Mouse (Mus musculus) embryonic facial prominence, embryonic 13.5 days (tissue): Measurements from ENCODE around the gene Cog5. TPM values are rescaled to one million over a fixed set of nuclear protein-coding genes. Genes with fewer than 3 reads are reported as not detected.

Source experiments
- ATAC-seq: fragments of 200-750 bp; cut with Nextera tagmentation; 2 replicates; pipeline ENCODE4 v1.8.0; 2017; ENCODE audit warnings: low read depth; ENCODE audit not compliant: insufficient number of reproducible peaks, insufficient read depth, low FRiP score, low TSS enrichment
- H3K27ac ChIP-seq: fragments of 300-500 bp; sonication (generic); 2 replicates; pipeline ENCODE4 v1.5.1; 2015; ENCODE audit warnings: moderate library complexity, mild to moderate bottlenecking, inconsistent platforms
- H3K27me3 ChIP-seq: fragments of 300-500 bp; sonication (generic); 2 replicates; pipeline ENCODE4 v1.6.1; 2015; ENCODE audit warnings: mild to moderate bottlenecking, inconsistent platforms
- H3K36me3 ChIP-seq: fragments of 300-500 bp; sonication (generic); 2 replicates; pipeline ENCODE4 v1.6.1; 2015; ENCODE audit warnings: mild to moderate bottlenecking, inconsistent platforms
- H3K4me1 ChIP-seq: fragments of 300-500 bp; sonication (generic); 2 replicates; pipeline ENCODE4 v1.6.1; 2015; ENCODE audit warnings: inconsistent platforms
- H3K4me2 ChIP-seq: fragments of 300-500 bp; sonication (generic); 2 replicates; pipeline ENCODE4 v1.6.1; 2015; ENCODE audit warnings: moderate library complexity, mild to moderate bottlenecking, inconsistent platforms
- H3K4me3 ChIP-seq: fragments of 300-500 bp; sonication (generic); 2 replicates; pipeline ENCODE4 v1.5.1; 2015; ENCODE audit warnings: mild to moderate bottlenecking, inconsistent platforms
- H3K9ac ChIP-seq: fragments of 300-500 bp; sonication (generic); 2 replicates; pipeline ENCODE4 v1.6.1; 2015; ENCODE audit warnings: mild to moderate bottlenecking, inconsistent platforms
- H3K9me3 ChIP-seq: fragments of 300-500 bp; sonication (generic); 2 replicates; pipeline ENCODE4 v1.6.1; 2016; ENCODE audit warnings: inconsistent platforms
- WGBS: fragments of 180-500 bp; shearing (Covaris S2); methylation state at CpG from one replicate; pipeline ENCODE4 v1.1.7; 2015; ENCODE audit warnings: mixed read lengths; 5-methylcytosine and 5-hydroxymethylcytosine counted together
- polyA plus RNA-seq: library from polyadenylated mRNA; unstranded; fragments of >200 nt; fragmentation: Nextera tagmentation; extraction: Ambion mirVana; gene quantifications from 2 replicates; pipeline ENCODE4 v1.2.1, GENCODE M21; 2015

The Cog5 gene
- polyA plus RNA-seq, 1 experiment from 2014 or later: 38.7 TPM

DNA sequence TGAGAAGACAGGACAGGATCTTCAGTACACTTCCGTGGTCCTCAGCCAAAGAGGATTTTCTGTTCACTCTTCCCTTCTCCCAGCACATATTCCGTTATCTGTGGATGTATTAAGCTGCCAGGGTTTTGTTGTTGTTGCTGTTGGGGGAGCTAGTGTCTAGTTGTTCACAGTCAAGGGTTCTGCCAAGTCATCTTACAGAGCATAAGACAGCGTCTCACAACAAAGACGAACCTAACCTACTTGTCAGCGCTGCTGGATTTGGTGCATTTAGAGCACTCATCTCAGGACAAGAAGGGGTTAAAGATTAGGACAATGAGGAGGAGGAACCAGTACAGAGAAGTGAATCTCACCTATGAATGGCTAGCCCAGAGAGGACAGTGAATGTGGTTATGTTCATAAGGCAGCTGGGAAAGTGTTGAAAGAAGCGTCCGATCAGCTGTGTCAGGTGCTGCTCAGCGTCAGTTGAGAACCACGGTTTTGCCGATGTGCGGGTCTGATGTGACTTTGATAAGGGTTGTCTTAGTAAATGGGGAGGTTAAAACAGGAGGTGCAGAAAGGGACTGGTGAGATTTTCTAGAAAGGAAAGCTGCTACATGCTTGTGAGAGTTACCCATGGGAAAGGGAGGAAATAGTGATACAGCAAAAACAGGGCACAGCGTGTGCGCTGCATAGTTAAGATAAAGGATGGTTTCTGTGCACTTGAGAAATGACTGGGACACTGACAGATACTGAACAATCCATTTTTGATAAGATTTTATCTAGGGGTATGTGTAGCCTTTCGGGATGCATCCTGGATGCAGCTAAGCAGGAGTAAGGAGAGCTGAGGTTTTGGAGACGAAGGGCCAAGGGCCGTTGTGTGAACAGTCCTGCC lies 208.2 kb downstream of the Cog5 start:
- Histone ChIP-seq H3K36me3 (no peaks in the 10 kb centered on the region), H3K4me3 (no peak overlapping the region), H3K9ac (no peak overlapping the region), H3K4me1 (no peaks in the 10 kb centered on the region), H3K4me2 (no peak overlapping the region), H3K9me3 (no peaks in the 10 kb centered on the region), H3K27ac (no peak overlapping the region), H3K27me3 (no peaks in the 10 kb centered on the region)
- 90% methylated on average over 16 of the region's 16 CpGs for WGBS
- no peak for ATAC-seq

GRCm38 (mm10) chr12:31876775-31877174 lies 222.1 kb downstream of the Cog5 start:
- H3K27ac ChIP-seq: no peak overlapping the region
- H3K9ac ChIP-seq: no peak overlapping the region
- H3K36me3 ChIP-seq: no peaks in the 10 kb centered on the region
- H3K4me3 ChIP-seq: no peak overlapping the region
- no peaks in the 10 kb centered on the region for H3K4me1 ChIP-seq
- H3K27me3 ChIP-seq: no peaks in the 10 kb centered on the region
- no peak overlapping the region for H3K4me2 ChIP-seq
- ATAC-seq: no peak
- no peaks in the 10 kb centered on the region for H3K9me3 ChIP-seq
- 88% methylated on average over 4 of the region's 4 CpGs for WGBS

DNA sequence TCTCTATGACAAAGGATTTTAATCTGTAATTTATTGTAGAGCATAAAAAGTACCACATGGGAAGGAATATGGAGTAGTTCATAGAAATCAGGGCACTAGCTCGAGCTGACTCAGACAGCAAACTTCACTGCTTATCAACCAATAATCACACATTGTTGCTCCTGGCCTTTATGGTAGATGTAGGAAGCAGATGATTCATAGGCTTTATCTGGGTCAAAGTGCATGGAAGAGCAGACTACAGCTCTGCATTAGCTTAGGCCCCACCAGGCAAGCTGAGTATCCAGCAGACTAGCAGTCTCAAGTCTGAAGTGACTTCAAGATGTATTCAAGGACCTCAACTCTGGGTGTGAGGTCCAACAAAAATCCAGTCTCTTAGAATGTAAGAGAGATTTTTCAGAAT lies 228.1 kb downstream of the Cog5 start:
- Histone ChIP-seq H3K4me1 (no peaks in the 10 kb centered on the region), H3K27ac (no peak overlapping the region), H3K36me3 (peaks cover 17% of the 10 kb centered on the region), H3K4me2 (no peak overlapping the region), H3K4me3 (no peak overlapping the region), H3K9me3 (no peaks in the 10 kb centered on the region), H3K9ac (no peak overlapping the region), H3K27me3 (no peaks in the 10 kb centered on the region)
- WGBS: 74% methylated on average over 1 of the region's 1 CpGs
- no peak for ATAC-seq

DNA sequence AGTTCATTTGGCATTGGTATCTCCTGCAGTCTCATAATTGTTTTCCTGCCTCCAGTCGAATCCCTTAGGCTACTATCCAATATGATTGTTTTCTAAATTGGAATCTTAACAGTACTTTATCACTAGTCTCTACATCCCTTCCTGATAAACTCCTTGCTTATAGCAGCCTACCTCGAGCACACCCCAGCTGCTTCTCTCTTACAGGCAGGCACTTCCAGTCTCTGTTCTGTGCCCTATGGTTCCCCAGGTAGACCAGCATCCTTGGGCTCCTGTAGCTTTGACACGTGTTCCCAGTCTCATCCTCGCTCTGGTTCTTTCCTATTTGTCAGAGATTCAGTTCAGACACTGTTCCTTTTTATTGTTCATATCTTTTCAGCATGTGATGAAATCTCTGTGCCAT lies 229.7 kb downstream of the Cog5 start:
- Histone ChIP-seq H3K36me3 (peaks cover 17% of the 10 kb centered on the region), H3K27ac (no peak overlapping the region), H3K4me3 (no peak overlapping the region), H3K9ac (no peak overlapping the region), H3K9me3 (no peaks in the 10 kb centered on the region), H3K4me2 (no peak overlapping the region), H3K4me1 (no peaks in the 10 kb centered on the region), H3K27me3 (no peaks in the 10 kb centered on the region)
- 81% methylated on average over 4 of the region's 4 CpGs for WGBS
- no peak for ATAC-seq

- H3K36me3 ChIP-seq: peaks cover 17% of the 10 kb centered on the region
- H3K27ac ChIP-seq: no peak overlapping the region
- no peak overlapping the region for H3K4me3 ChIP-seq
- 84% methylated on average over 4 of the region's 4 CpGs for WGBS
- no peaks in the 10 kb centered on the region for H3K27me3 ChIP-seq
- no peak overlapping the region for H3K9ac ChIP-seq
- H3K4me2 ChIP-seq: no peak overlapping the region
- H3K4me1 ChIP-seq: no peaks in the 10 kb centered on the region
- ATAC-seq: no peak
- no peaks in the 10 kb centered on the region for H3K9me3 ChIP-seq
Measured at GRCm38 (mm10) chr12:31885084-31885483, 230.4 kb downstream of the Cog5 start.

GRCm38 (mm10) chr12:31885844-31886606 lies 231.4 kb downstream of the Cog5 start:
- 94% methylated on average over 11 of the region's 11 CpGs for WGBS
- H3K4me3 ChIP-seq: no peak overlapping the region
- H3K9ac ChIP-seq: no peak overlapping the region
- no peak overlapping the region for H3K27ac ChIP-seq
- no peaks in the 10 kb centered on the region for H3K9me3 ChIP-seq
- H3K36me3 ChIP-seq: peaks cover 17% of the 10 kb centered on the region
- H3K4me1 ChIP-seq: no peaks in the 10 kb centered on the region
- H3K4me2 ChIP-seq: no peak overlapping the region
- H3K27me3 ChIP-seq: no peaks in the 10 kb centered on the region
- ATAC-seq: no peak

DNA sequence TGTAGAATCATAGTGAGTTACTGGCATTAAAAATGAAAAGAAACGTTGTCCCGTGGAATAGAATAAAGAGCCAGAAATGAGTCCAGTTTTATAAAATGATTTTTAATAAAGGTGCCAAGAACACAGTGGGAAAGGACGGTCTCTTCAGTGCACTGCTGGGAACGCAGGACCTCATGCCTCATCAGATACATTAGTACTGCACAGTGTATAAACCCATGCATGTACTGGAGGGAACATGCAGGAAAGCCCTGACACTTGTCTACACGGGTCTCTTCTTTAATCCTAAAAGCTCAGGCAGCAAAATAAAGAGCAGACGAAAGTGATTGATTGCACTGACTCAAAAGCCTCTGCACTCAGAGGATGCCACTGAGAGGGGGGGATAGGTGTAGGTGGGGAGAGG lies 236.0 kb downstream of the Cog5 start:
- no peaks in the 10 kb centered on the region for H3K9me3 ChIP-seq
- no peak for ATAC-seq
- H3K4me3 ChIP-seq: no peak overlapping the region
- no peak overlapping the region for H3K27ac ChIP-seq
- H3K36me3 ChIP-seq: peaks cover 17% of the 10 kb centered on the region
- no peak overlapping the region for H3K4me2 ChIP-seq
- H3K27me3 ChIP-seq: no peaks in the 10 kb centered on the region
- H3K9ac ChIP-seq: no peak overlapping the region
- H3K4me1 ChIP-seq: peaks cover under 1% of the 10 kb centered on the region
- 70% methylated on average over 6 of the region's 6 CpGs for WGBS

- H3K27ac ChIP-seq: no peak overlapping the region
- no peak overlapping the region for H3K4me2 ChIP-seq
- H3K27me3 ChIP-seq: no peaks in the 10 kb centered on the region
- H3K36me3 ChIP-seq: peaks cover 5% of the 10 kb centered on the region
- H3K9ac ChIP-seq: no peak overlapping the region
- no peak overlapping the region for H3K4me3 ChIP-seq
- ATAC-seq: no peak
- H3K9me3 ChIP-seq: no peaks in the 10 kb centered on the region
- H3K4me1 ChIP-seq: peaks cover 13% of the 10 kb centered on the region
Measured at GRCm38 (mm10) chr12:31892079-31892478, 237.4 kb downstream of the Cog5 start.

GRCm38 (mm10) chr12:31892771-31893170 lies 238.1 kb downstream of the Cog5 start:
- H3K36me3 ChIP-seq: no peaks in the 10 kb centered on the region; the same call in 1 of the 2 replicates
- H3K9me3 ChIP-seq: no peaks in the 10 kb centered on the region
- WGBS: 91% methylated on average over 7 of the region's 7 CpGs
- H3K9ac ChIP-seq: no peak overlapping the region
- H3K4me3 ChIP-seq: no peak overlapping the region
- H3K27ac ChIP-seq: no peak overlapping the region
- ATAC-seq: no peak
- no peaks in the 10 kb centered on the region for H3K27me3 ChIP-seq
- no peak overlapping the region for H3K4me2 ChIP-seq
- H3K4me1 ChIP-seq: peaks cover 14% of the 10 kb centered on the region

- WGBS: 37% methylated on average over 8 of the region's 8 CpGs
- no peak overlapping the region for H3K4me3 ChIP-seq
- no peak overlapping the region for H3K9ac ChIP-seq
- H3K4me1 ChIP-seq: peaks cover 14% of the 10 kb centered on the region
- H3K36me3 ChIP-seq: peaks cover 7% of the 10 kb centered on the region; the same call in 1 of the 2 replicates
- no peaks in the 10 kb centered on the region for H3K9me3 ChIP-seq
- no peak overlapping the region for H3K27ac ChIP-seq
- no peak for ATAC-seq
- H3K4me2 ChIP-seq: no peak overlapping the region
- no peaks in the 10 kb centered on the region for H3K27me3 ChIP-seq
Measured at GRCm38 (mm10) chr12:31895095-31895734, 240.5 kb downstream of the Cog5 start.

DNA sequence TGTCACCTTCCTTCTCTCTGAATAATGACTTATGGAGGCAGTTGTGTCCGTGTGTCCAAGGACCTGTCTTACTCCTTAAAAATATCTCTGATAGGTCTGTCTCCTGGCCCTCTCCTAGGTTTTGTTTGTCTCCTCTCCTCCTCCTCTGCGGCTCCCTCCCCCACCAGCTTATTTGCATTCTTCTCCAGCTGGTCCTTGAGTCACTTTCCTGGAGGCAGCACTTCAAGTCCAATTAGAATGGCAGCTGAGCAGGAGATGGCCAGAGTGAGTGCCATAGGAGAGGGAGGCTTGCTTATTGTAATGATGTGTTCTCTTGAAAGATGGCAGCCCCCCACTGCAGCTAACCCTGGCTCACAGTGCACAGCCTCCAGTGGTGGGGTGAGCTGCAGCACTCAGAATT lies 241.2 kb downstream of the Cog5 start:
- no peak overlapping the region for H3K27ac ChIP-seq

More for the DNA sequence above, 241.2 kb downstream of the Cog5 start:
- no peak for ATAC-seq
- no peak overlapping the region for H3K4me3 ChIP-seq
- no peak overlapping the region for H3K9ac ChIP-seq
- H3K36me3 ChIP-seq: peaks cover 10% of the 10 kb centered on the region; the same call in 1 of the 2 replicates
- no peak overlapping the region for H3K4me2 ChIP-seq
- no peaks in the 10 kb centered on the region for H3K9me3 ChIP-seq
- WGBS: 17% methylated on average over 2 of the region's 2 CpGs
- no peaks in the 10 kb centered on the region for H3K27me3 ChIP-seq
- H3K4me1 ChIP-seq: peaks cover 14% of the 10 kb centered on the region
